Mouse (Mus musculus): ENCODE measurements around the gene Acnat1. TPM values are rescaled to one million over a fixed set of nuclear protein-coding genes. Genes with fewer than 3 reads are reported as not detected.
A peak's percentile ranks its signal among the peaks of the same experiment; 100 is the strongest.
"Not testable (repeated sequence)": the region's sequence is repeated elsewhere in the genome, so short reads cannot be mapped to it uniquely, and the experiment has no call there.

Gene Acnat1
- not detected in 2 replicates for polyA plus RNA-seq (2014; fragmentation: Nextera tagmentation; extraction: Ambion mirVana)

- Histone ChIP-seq H3K4me3 (replicated peaks; ENCODE audit: low read depth, low read length) (no peak within 1 kb of the TSS), H3K4me1 (ENCODE audit: control insufficient read depth, insufficient read depth, low read length) (peaks cover 4% of the 10 kb centered on the region), H3K27ac (replicated peaks; ENCODE audit: low read depth, low read length) (no peak within 1 kb of the TSS), H3K9me3 (ENCODE audit: control insufficient read depth, low read length) (no peaks in the 10 kb centered on the region), H3K4me2 (ENCODE audit: low read length) (no peak within 1 kb of the TSS), H3K9ac (replicated peaks; ENCODE audit: low read length) (no peak within 1 kb of the TSS), H3K36me3 (ENCODE audit: control insufficient read depth, insufficient read depth, low read length) (no peaks in the 10 kb centered on the region), H3K27me3 (ENCODE audit: control insufficient read depth, insufficient read depth, low read length) (no peaks in the 10 kb centered on the region)
- no peak for DNase-seq
- 39% methylated on average over 3 of the region's 3 CpGs for WGBS
- ATAC-seq (ENCODE audit: low FRiP score, low TSS enrichment): no peak
Observed at GRCm38 (mm10) chr4:49473435-49474100, at the start of gene Acnat1. TSS of gene Acnat1 (minus strand) at chr4:49473912.

DNA sequence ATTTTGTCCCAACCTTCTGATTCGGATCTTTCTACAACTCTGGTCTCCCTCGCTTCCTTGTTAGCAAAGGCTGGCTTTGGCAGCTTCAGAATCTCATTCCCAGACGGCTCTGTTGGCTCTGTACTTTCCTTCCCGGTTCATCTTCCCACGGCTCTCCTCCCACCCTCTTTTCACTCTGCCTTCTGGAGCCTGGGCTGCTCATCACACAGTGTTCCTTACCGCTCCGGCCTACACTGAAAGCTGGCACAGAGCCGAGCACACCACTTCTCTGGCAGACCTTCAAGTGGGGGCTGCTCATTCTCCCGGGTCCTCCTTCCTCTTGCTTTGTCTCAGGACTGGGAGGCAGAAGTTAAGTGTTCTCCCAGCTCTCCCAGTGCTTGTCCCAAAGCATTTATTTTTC is 48.9 kb upstream of the Acnat1 start:
- WGBS: 80% methylated on average over 9 of the region's 9 CpGs
- no peaks in the 10 kb centered on the region for H3K27me3 ChIP-seq (ENCODE audit: control insufficient read depth, insufficient read depth, low read length)
- no peaks in the 10 kb centered on the region for H3K9me3 ChIP-seq (ENCODE audit: control insufficient read depth, low read length)
- H3K4me3 ChIP-seq (replicated peaks; ENCODE audit: low read depth, low read length): no peak overlapping the region
- H3K36me3 ChIP-seq (ENCODE audit: control insufficient read depth, insufficient read depth, low read length): peaks cover 14% of the 10 kb centered on the region
- H3K4me1 ChIP-seq (ENCODE audit: control insufficient read depth, insufficient read depth, low read length): peaks cover 25% of the 10 kb centered on the region
- no peak overlapping the region for H3K27ac ChIP-seq (replicated peaks; ENCODE audit: low read depth, low read length)
- DNase-seq (peak; percentile 13), ATAC-seq (ENCODE audit: low FRiP score, low TSS enrichment) (no peak)
- peak overlapping the region; percentile 74 for H3K4me2 ChIP-seq (ENCODE audit: low read length)
- no peak overlapping the region for H3K9ac ChIP-seq (replicated peaks; ENCODE audit: low read length)

GRCm38 (mm10) chr4:49521346-49521745 is 47.6 kb upstream of the Acnat1 start:
- Histone ChIP-seq H3K36me3 (ENCODE audit: control insufficient read depth, insufficient read depth, low read length) (peaks cover 14% of the 10 kb centered on the region), H3K27ac (replicated peaks; ENCODE audit: low read depth, low read length) (peak overlapping the region; percentile 57), H3K27me3 (ENCODE audit: control insufficient read depth, insufficient read depth, low read length) (no peaks in the 10 kb centered on the region), H3K4me3 (replicated peaks; ENCODE audit: low read depth, low read length) (peak overlapping the region; percentile 66), H3K9ac (replicated peaks; ENCODE audit: low read length) (peak overlapping the region; percentile 72), H3K9me3 (ENCODE audit: control insufficient read depth, low read length) (no peaks in the 10 kb centered on the region), H3K4me2 (ENCODE audit: low read length) (peak overlapping the region; percentile 74), H3K4me1 (ENCODE audit: control insufficient read depth, insufficient read depth, low read length) (peaks cover 25% of the 10 kb centered on the region)
- DNase-seq (peak; percentile 57), ATAC-seq (ENCODE audit: low FRiP score, low TSS enrichment) (peak; percentile 78)
- under 1% methylated on average over 17 of the region's 17 CpGs for WGBS

GRCm38 (mm10) chr4:49520572-49521340 is 47.0 kb upstream of the Acnat1 start, which contains the start of the genes Mrpl50 and Zfp189:
TSS of gene Mrpl50 (minus strand) at chr4:49521093.
TSS of gene Zfp189 (plus strand) at chr4:49521176.
- peak; percentile 98 for DNase-seq

GRCm38 (mm10) chr4:49519476-49519875 is 45.8 kb upstream of the Acnat1 start:
- no peak for ATAC-seq (ENCODE audit: low FRiP score, low TSS enrichment)
- no peak overlapping the region for H3K9ac ChIP-seq (replicated peaks; ENCODE audit: low read length)
- H3K36me3 ChIP-seq (ENCODE audit: control insufficient read depth, insufficient read depth, low read length): peaks cover 9% of the 10 kb centered on the region
- H3K4me1 ChIP-seq (ENCODE audit: control insufficient read depth, insufficient read depth, low read length): peaks cover 25% of the 10 kb centered on the region
- peak overlapping the region; percentile 67 for H3K4me2 ChIP-seq (ENCODE audit: low read length)
- no peaks in the 10 kb centered on the region for H3K9me3 ChIP-seq (ENCODE audit: control insufficient read depth, low read length)
- DNase-seq: no peak
- no peak overlapping the region for H3K27ac ChIP-seq (replicated peaks; ENCODE audit: low read depth, low read length)
- H3K4me3 ChIP-seq (replicated peaks; ENCODE audit: low read depth, low read length): peak overlapping the region; percentile 66; the same call in 1 of the 2 replicates
- no peaks in the 10 kb centered on the region for H3K27me3 ChIP-seq (ENCODE audit: control insufficient read depth, insufficient read depth, low read length)
- WGBS: 70% methylated on average over 5 of the region's 5 CpGs

More at GRCm38 (mm10) chr4:49520572-49521340, 47.0 kb upstream of the Acnat1 start, which contains the start of the genes Mrpl50 and Zfp189:
- Histone ChIP-seq H3K4me3 (replicated peaks; ENCODE audit: low read depth, low read length) (peak within 1 kb of the TSS; percentile 66), H3K27me3 (ENCODE audit: control insufficient read depth, insufficient read depth, low read length) (no peaks in the 10 kb centered on the region), H3K4me2 (ENCODE audit: low read length) (peak within 1 kb of the TSS; percentile 74), H3K36me3 (ENCODE audit: control insufficient read depth, insufficient read depth, low read length) (peaks cover 14% of the 10 kb centered on the region), H3K27ac (replicated peaks; ENCODE audit: low read depth, low read length) (peak within 1 kb of the TSS; percentile 57), H3K9me3 (ENCODE audit: control insufficient read depth, low read length) (no peaks in the 10 kb centered on the region), H3K4me1 (ENCODE audit: control insufficient read depth, insufficient read depth, low read length) (peaks cover 25% of the 10 kb centered on the region), H3K9ac (replicated peaks; ENCODE audit: low read length) (peak within 1 kb of the TSS; percentile 72)
- ATAC-seq (ENCODE audit: low FRiP score, low TSS enrichment): peak; percentile 99
- WGBS: 0% methylated on average over 41 of the region's 41 CpGs

DNA sequence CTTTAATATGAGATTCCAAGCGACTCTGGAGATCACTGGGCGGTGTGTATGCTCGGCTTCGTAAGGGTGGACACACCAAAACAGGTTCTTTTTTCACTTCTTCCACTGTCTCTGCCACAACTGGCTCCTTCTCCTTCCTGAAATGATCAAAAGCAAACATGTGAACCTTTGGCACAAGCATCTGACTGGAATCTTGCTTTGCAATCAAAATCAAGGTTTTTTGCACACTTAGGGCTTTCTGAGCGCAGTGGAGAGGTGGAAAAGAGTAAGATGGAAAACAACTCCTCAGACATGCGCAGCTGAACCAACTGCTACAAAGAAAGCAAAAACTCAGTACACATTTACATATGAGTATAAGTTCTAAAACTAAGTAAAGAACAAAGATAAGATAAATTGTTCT is 40.7 kb upstream of the Acnat1 start:
- no peak for ATAC-seq (ENCODE audit: low FRiP score, low TSS enrichment)
- Histone ChIP-seq H3K9me3 (ENCODE audit: control insufficient read depth, low read length) (no peaks in the 10 kb centered on the region), H3K4me2 (ENCODE audit: low read length) (no peak overlapping the region), H3K27me3 (ENCODE audit: control insufficient read depth, insufficient read depth, low read length) (no peaks in the 10 kb centered on the region), H3K4me3 (replicated peaks; ENCODE audit: low read depth, low read length) (no peak overlapping the region), H3K9ac (replicated peaks; ENCODE audit: low read length) (no peak overlapping the region), H3K27ac (replicated peaks; ENCODE audit: low read depth, low read length) (no peak overlapping the region), H3K36me3 (ENCODE audit: control insufficient read depth, insufficient read depth, low read length) (peaks cover 26% of the 10 kb centered on the region), H3K4me1 (ENCODE audit: control insufficient read depth, insufficient read depth, low read length) (peaks cover 6% of the 10 kb centered on the region)
- DNase-seq: no peak
- WGBS: 97% methylated on average over 6 of the region's 6 CpGs

DNA sequence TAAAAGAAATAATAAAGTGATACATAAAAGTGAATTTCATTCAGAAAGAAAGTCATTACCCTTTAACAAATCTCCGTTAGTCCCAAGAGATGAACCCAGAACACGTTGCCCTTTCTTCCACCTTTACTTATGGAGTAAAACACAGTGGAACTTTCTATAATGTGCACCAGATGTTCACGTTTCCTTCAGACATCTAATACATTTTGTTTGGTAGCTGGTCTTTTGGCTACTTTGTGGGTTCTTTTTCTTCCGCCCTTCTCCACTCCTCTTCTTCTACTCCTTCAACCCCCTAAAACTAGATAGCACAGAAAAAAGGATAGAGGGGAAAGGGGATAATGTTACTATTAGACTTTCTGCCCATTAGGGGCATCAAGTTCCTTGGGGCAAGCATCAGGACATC is 38.9 kb upstream of the Acnat1 start:
- Histone ChIP-seq H3K27me3 (ENCODE audit: control insufficient read depth, insufficient read depth, low read length) (no peaks in the 10 kb centered on the region), H3K27ac (replicated peaks; ENCODE audit: low read depth, low read length) (no peak overlapping the region), H3K4me1 (ENCODE audit: control insufficient read depth, insufficient read depth, low read length) (no peaks in the 10 kb centered on the region), H3K4me2 (ENCODE audit: low read length) (no peak overlapping the region), H3K9ac (replicated peaks; ENCODE audit: low read length) (no peak overlapping the region), H3K9me3 (ENCODE audit: control insufficient read depth, low read length) (no peaks in the 10 kb centered on the region), H3K4me3 (replicated peaks; ENCODE audit: low read depth, low read length) (no peak overlapping the region), H3K36me3 (ENCODE audit: control insufficient read depth, insufficient read depth, low read length) (peaks cover 26% of the 10 kb centered on the region)
- 93% methylated on average over 4 of the region's 4 CpGs for WGBS
- DNase-seq (no peak), ATAC-seq (ENCODE audit: low FRiP score, low TSS enrichment) (no peak)

DNA sequence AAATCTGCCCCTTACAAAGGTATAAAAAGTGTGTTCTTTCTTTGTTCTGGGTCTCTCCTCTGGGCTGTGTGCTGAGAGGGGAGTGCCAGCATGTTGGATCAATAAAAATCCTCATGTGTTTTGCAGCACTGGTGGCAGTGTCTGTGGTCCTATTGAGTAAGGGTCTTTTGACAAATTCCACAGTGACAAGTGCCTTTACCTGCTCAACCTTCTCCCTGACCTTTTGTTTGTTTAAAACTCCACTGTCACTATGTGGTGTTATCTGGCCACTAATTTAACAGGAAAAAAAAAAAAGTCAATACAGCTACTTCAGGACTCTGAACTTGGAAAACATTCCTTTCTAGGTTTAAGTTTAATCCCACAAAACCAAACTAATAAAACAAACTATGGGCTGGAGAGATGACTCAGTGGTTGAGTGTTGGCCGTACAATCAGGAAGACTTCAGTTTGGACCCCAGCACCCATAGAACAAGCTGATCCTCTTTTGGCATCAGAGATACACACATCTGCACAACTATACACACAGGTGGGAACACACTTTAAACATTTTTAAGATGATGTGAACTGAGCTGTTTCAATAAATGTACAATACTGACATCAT is 36.6 kb upstream of the Acnat1 start:
- H3K4me3 ChIP-seq (replicated peaks; ENCODE audit: low read depth, low read length); H3K9me3 ChIP-seq (ENCODE audit: control insufficient read depth, low read length); DNase-seq; H3K4me2 ChIP-seq (ENCODE audit: low read length); H3K9ac ChIP-seq (replicated peaks; ENCODE audit: low read length); ATAC-seq (ENCODE audit: low FRiP score, low TSS enrichment); H3K4me1 ChIP-seq (ENCODE audit: control insufficient read depth, insufficient read depth, low read length); H3K27ac ChIP-seq (replicated peaks; ENCODE audit: low read depth, low read length); H3K27me3 ChIP-seq (ENCODE audit: control insufficient read depth, insufficient read depth, low read length): not testable (repeated sequence)
- H3K36me3 ChIP-seq (ENCODE audit: control insufficient read depth, insufficient read depth, low read length): peaks cover 26% of the 10 kb centered on the region
- 95% methylated on average over 1 of the region's 1 CpGs for WGBS
